8 mouse cellular contexts compared by ENCODE assay signal in genomic region chr17:25773549-25774120, GRCm38 (mm10). TPM values are rescaled to one million over a fixed set of nuclear protein-coding genes. Genes with fewer than 3 reads are reported as not detected.
DNase-seq lines count a peak whose midpoint lies in the region; ATAC-seq and TF ChIP-seq lines count a peak whose summit lies in the region.

Gene Narfl, plus strand, starts transcription at chr17:25773776.

- ATAC-seq in forebrain, postnatal 0 days = peak; percentile 93
- peak; percentile 85 for ATAC-seq in lung, embryonic 15.5 days (ENCODE audit: borderline replicate concordance, extremely low read depth, low FRiP score, low TSS enrichment)

- no peaks in the 10 kb centered on the region for H3K9me3 ChIP-seq in MEL (replicated peaks; ENCODE audit: insufficient read depth, low read length)
- H3K9me3 ChIP-seq in forebrain, postnatal 0 days (ENCODE audit: low read length) = no peaks in the 10 kb centered on the region
- H3K9me3 ChIP-seq in lung, embryonic 15.5 days = no peaks in the 10 kb centered on the region

- H3K4me2 ChIP-seq in forebrain, postnatal 0 days (ENCODE audit: low read depth) = peak within 1 kb of the TSS; percentile 84
- H3K4me2 ChIP-seq in lung, embryonic 15.5 days = peak within 1 kb of the TSS; percentile 75

- TF ChIP-seq RAD21 in MEL (IDR thresholded peaks at IDR 0.05; ENCODE audit: low read depth, low read length) = peak; percentile 68

- peak within 1 kb of the TSS; percentile 86 for H3K9ac ChIP-seq in MEL (ENCODE audit: control insufficient read depth, low read depth, low read length, poor library complexity, severe bottlenecking)
- H3K9ac ChIP-seq in forebrain, postnatal 0 days = peak within 1 kb of the TSS; percentile 76
- H3K9ac ChIP-seq in lung, embryonic 15.5 days = peak within 1 kb of the TSS; percentile 86

- H3K27ac ChIP-seq in MEL (ENCODE audit: control insufficient read depth, low read depth, low read length) = no peak within 1 kb of the TSS
- peak within 1 kb of the TSS; percentile 59; the same call in 1 of the 2 replicates for H3K27ac ChIP-seq in cerebellum, adult 2 months (ENCODE audit: insufficient read depth, low read length)
- no peak within 1 kb of the TSS for H3K27ac ChIP-seq in forebrain, postnatal 0 days (ENCODE audit: low read depth, low read length)
- 0 out of 2 replicates have a peak within 1 kb of the TSS, but pooled peaks have one; percentile 6 for H3K27ac ChIP-seq in lung, embryonic 15.5 days

- under 1% methylated on average over 37 of the region's 37 CpGs for WGBS in cerebellum, adult 2 months
- WGBS in forebrain, postnatal 0 days = 2% methylated on average over 37 of the region's 37 CpGs
- under 1% methylated on average over 37 of the region's 37 CpGs for WGBS in lung, embryonic 15.5 days

- no peaks in the 10 kb centered on the region; a peak in 1 of 4 replicates for H3K36me3 ChIP-seq in MEL (ENCODE audit: control insufficient read depth in 1 of 2, insufficient read depth in 2 of 2, low read length in 2 of 2)
- peaks cover 4% of the 10 kb centered on the region; the same call in 1 of the 2 replicates for H3K36me3 ChIP-seq in forebrain, postnatal 0 days (ENCODE audit: insufficient read depth)
- peaks cover under 1% of the 10 kb centered on the region; the same call in 1 of the 2 replicates for H3K36me3 ChIP-seq in lung, embryonic 15.5 days

- H3K4me1 ChIP-seq in MEL (ENCODE audit: control insufficient read depth in 1 of 2, insufficient read depth in 2 of 2, low read length in 2 of 2) = peaks cover 0 to 10% of the 10 kb centered on the region in 2 experiments; a peak in 3 of 4 replicates
- H3K4me1 ChIP-seq in cerebellum, adult 2 months (ENCODE audit: control insufficient read depth, insufficient read depth, low read length) = 0 out of 2 replicates have a peak, but pooled peaks cover 6% of the 10 kb centered on the region
- peaks cover 5% of the 10 kb centered on the region for H3K4me1 ChIP-seq in forebrain, postnatal 0 days (ENCODE audit: insufficient read depth)
- peaks cover 8% of the 10 kb centered on the region for H3K4me1 ChIP-seq in lung, embryonic 15.5 days

- H3K27me3 ChIP-seq in MEL (ENCODE audit: control insufficient read depth in 1 of 2, insufficient read depth in 2 of 2, low read length in 2 of 2) = peaks cover 3% of the 10 kb centered on the region in 2 experiments; a peak in 2 of 4 replicates
- no peaks in the 10 kb centered on the region for H3K27me3 ChIP-seq in cerebellum, adult 2 months (ENCODE audit: control insufficient read depth, insufficient read depth, low read length)
- H3K27me3 ChIP-seq in forebrain, postnatal 0 days (ENCODE audit: insufficient read depth, low read length) = no peaks in the 10 kb centered on the region
- no peaks in the 10 kb centered on the region for H3K27me3 ChIP-seq in lung, embryonic 15.5 days

- peak; percentile 71 to 72; a peak in 3 of 4 replicates for TF ChIP-seq POLR2A in MEL (IDR thresholded peaks at IDR 0.05; ENCODE audit: control insufficient read depth in 1 of 2, insufficient read depth in 1 of 2, low read depth in 1 of 2, low read length in 2 of 2, poor library complexity in 1 of 2)
- TF ChIP-seq POLR2A in cerebellum, adult 2 months (IDR thresholded peaks at IDR 0.05; ENCODE audit: borderline replicate concordance, insufficient read depth, low read length) = peak; percentile 79

- peaks cover 8% of the 10 kb centered on the region for H3K79me2 ChIP-seq in MEL (ENCODE audit: control insufficient read depth, insufficient read depth, low read length, poor library complexity)

- no peak for TF ChIP-seq EP300 in MEL (IDR thresholded peaks at IDR 0.05; ENCODE audit: low read depth in 1 of 2, low read length in 2 of 2)

- peak; percentile 98 for DNase-seq in MEL (ENCODE audit: low read depth, low spot score)
- DNase-seq in cerebellum, adult 2 months = peak; percentile 97 to 99
- peak; percentile 98 for DNase-seq in forebrain, postnatal 0 days
- peak; percentile 99 for DNase-seq in heart, postnatal 4 days
- DNase-seq in layer of hippocampus, adult 8-10 months (ENCODE audit: low spot score in 2 of 2) = peak; percentile 97 to 99
- peak; percentile 92 for DNase-seq in ovary, adult 18-20 months (ENCODE audit: low spot score)
- DNase-seq in thymus, postnatal 0 days (ENCODE audit: low spot score) = peak; percentile 98

- peak within 1 kb of the TSS; percentile 73 to 74 for H3K4me3 ChIP-seq in MEL (ENCODE audit: control insufficient read depth in 1 of 2, insufficient read depth in 1 of 2, low read depth in 2 of 2, low read length in 2 of 2)
- peak within 1 kb of the TSS; percentile 75 for H3K4me3 ChIP-seq in cerebellum, adult 2 months (replicated peaks; ENCODE audit: insufficient read depth, low read depth, low read length)
- H3K4me3 ChIP-seq in forebrain, postnatal 0 days (ENCODE audit: low read depth, low read length) = peak within 1 kb of the TSS; percentile 69
- H3K4me3 ChIP-seq in lung, embryonic 15.5 days = peak within 1 kb of the TSS; percentile 69

- TF ChIP-seq CTCF in MEL (IDR thresholded peaks at IDR 0.05 in 2 of 3, conservative IDR thresholded peaks at IDR 0.05 in 1 of 3; ENCODE audit: control insufficient read depth in 1 of 3, insufficient read depth in 1 of 3, low read depth in 2 of 3, low read length in 3 of 3, poor library complexity in 1 of 3, severe bottlenecking in 1 of 3) = peak; percentile 89 to 98 (median 97)
- TF ChIP-seq CTCF in cerebellum, adult 2 months (IDR thresholded peaks at IDR 0.05; ENCODE audit: borderline replicate concordance, insufficient read depth, low read depth, low read length) = peak; percentile 95
- TF ChIP-seq CTCF in forebrain, postnatal 0 days (IDR thresholded peaks at IDR 0.05; ENCODE audit: low read depth) = peak; percentile 99

TF ChIP-seq in MEL, 35 proteins besides CTCF, POLR2A, EP300 and RAD21 (continues in another document):
- TF ChIP-seq ETS1 (IDR thresholded peaks at IDR 0.05; ENCODE audit: low read depth, low read length) (no peak), MXI1 (IDR thresholded peaks at IDR 0.05; ENCODE audit: low read depth, low read length) (peak; percentile 93), TBP (IDR thresholded peaks at IDR 0.05; ENCODE audit: low read depth, low read length) (peak; percentile 97), GATA1 (IDR thresholded peaks at IDR 0.05; ENCODE audit: low read depth, low read length) (no peak), KAT2A (conservative IDR thresholded peaks at IDR 0.05; ENCODE audit: low read depth, low read length) (peak; percentile 99), SMC3 (IDR thresholded peaks at IDR 0.05; ENCODE audit: low read depth, low read length) (peak; percentile 96), ZMIZ1 (IDR thresholded peaks at IDR 0.05; ENCODE audit: low read depth, low read length) (no peak), GABPA (IDR thresholded peaks at IDR 0.05; ENCODE audit: low read depth, low read length) (no peak; the same call in 1 of the 2 replicates), TAL1 (IDR thresholded peaks at IDR 0.05; ENCODE audit: low read length) (no peak), USF2 (IDR thresholded peaks at IDR 0.05; ENCODE audit: borderline replicate concordance in 1 of 2, insufficient read depth in 1 of 2, low read depth in 1 of 2, low read length in 2 of 2) (no peak), MYC (IDR thresholded peaks at IDR 0.05; ENCODE audit: low read depth, low read length) (peak; percentile 82; the same call in 1 of the 2 replicates), USF1 (IDR thresholded peaks at IDR 0.05; ENCODE audit: low read depth, low read length) (peak; percentile 63), SIN3A (IDR thresholded peaks at IDR 0.05; ENCODE audit: low read length) (peak; percentile 99), CHD1 (IDR thresholded peaks at IDR 0.05; ENCODE audit: low read depth, low read length) (no peak), UBTF (IDR thresholded peaks at IDR 0.05; ENCODE audit: borderline replicate concordance, insufficient read depth, low read depth, low read length) (no peak), MYB (IDR thresholded peaks at IDR 0.05; ENCODE audit: low read depth, low read length) (no peak), MAZ (IDR thresholded peaks at IDR 0.05; ENCODE audit: low read depth, low read length) (peak; percentile 88; the same call in 1 of the 2 replicates), RCOR1 (IDR thresholded peaks at IDR 0.05; ENCODE audit: low read depth, low read length) (no peak), CHD2 (IDR thresholded peaks at IDR 0.05; ENCODE audit: low read length) (no peak), ZKSCAN1 (IDR thresholded peaks at IDR 0.05; ENCODE audit: low read depth, low read length) (no peak), ZC3H11A (IDR thresholded peaks at IDR 0.05; ENCODE audit: low read depth, low read length) (peak; percentile 79), NELFE (IDR thresholded peaks at IDR 0.05; ENCODE audit: low read depth, low read length) (peak; percentile 72), TCF12 (IDR thresholded peaks at IDR 0.05; ENCODE audit: low read depth, low read length) (peak; percentile 86), BHLHE40 (IDR thresholded peaks at IDR 0.05; ENCODE audit: borderline replicate concordance, low read depth, low read length) (no peak), NRF1 (IDR thresholded peaks at IDR 0.05; ENCODE audit: insufficient read depth, low read depth, low read length, poor library complexity, severe bottlenecking) (peak; percentile 95), JUND (IDR thresholded peaks at IDR 0.05; ENCODE audit: low read depth, low read length) (0 out of 2 replicates have a peak, but pooled peaks have one; percentile 14), ZNF384 (IDR thresholded peaks at IDR 0.05; ENCODE audit: low read depth, low read length) (no peak), MAFK (IDR thresholded peaks at IDR 0.05; ENCODE audit: borderline replicate concordance, low read depth, low read length) (no peak), ELF1 (IDR thresholded peaks at IDR 0.05; ENCODE audit: low read depth, low read length) (peak; percentile 100), E2F4 (IDR thresholded peaks at IDR 0.05; ENCODE audit: borderline replicate concordance, low read depth, low read length) (no peak), POLR2AphosphoS5 (IDR thresholded peaks at IDR 0.05; ENCODE audit: borderline replicate concordance, low read depth, low read length) (no peak)

RNA-seq across cellular contexts. Expression of gene Narfl, which starts in this region (rescaled TPM):
- total RNA-seq in MEL (2012; rRNA removed) = 26.9 and 34.3 TPM in 2 replicates
- polyA plus RNA-seq in MEL (2012; ENCODE audit: insufficient read depth in 1 of 2, insufficient read length in 2 of 2, low read depth in 1 of 2, low replicate concordance in 2 of 2, missing spikeins in 1 of 2) = 10 to 100 TPM in 1 of 2 experiments, not detected in 1; 30.6 TPM
- polyA plus RNA-seq in cerebellum, adult 2 months (2012; rRNA removed) = 43.5 and 45.5 TPM in 2 replicates
- total RNA-seq in forebrain, postnatal 0 days (2014; rRNA removed) = 31.0 and 35.0 TPM in 2 replicates
- polyA plus RNA-seq in forebrain, postnatal 0 days (2015; fragmentation: Nextera tagmentation; extraction: Ambion mirVana) = 30.4 and 30.8 TPM in 2 replicates
- total RNA-seq in heart, postnatal 4 days (2021) = 10 to 100 TPM; 41.7 to 46.9 TPM
- total RNA-seq in layer of hippocampus, adult 8-10 months (2022) = 10 to 100 TPM; 33.0 to 45.0 (median 34.2) TPM
- polyA plus RNA-seq in lung, embryonic 15.5 days (2015; fragmentation: Nextera tagmentation; extraction: Ambion mirVana) = 25.8 and 30.2 TPM in 2 replicates
- 29.0 and 30.9 TPM in 2 replicates for polyA plus RNA-seq in thymus, postnatal 0 days (2015; fragmentation: Nextera tagmentation; extraction: Ambion mirVana)

Comparison
In these comparisons a context has a peak if more than half of its experiments do, and no peak if none do; other contexts are left out.
1. H3K27ac ChIP-seq: peak in cerebellum, adult 2 months (single experiment) and lung, embryonic 15.5 days (single experiment); none in MEL (single experiment) and forebrain, postnatal 0 days (single experiment).
2. Peak in every context shown above with its lines, with median percentiles within 50 percentile points of each other: DNase-seq, H3K4me3 ChIP-seq, H3K9ac ChIP-seq and CTCF ChIP-seq.